Mouse (Mus musculus): ENCODE measurements at regions not wholly inside any gene's neighbourhood (a gene's known extent, or its start where the extent isn't known, plus 50 kb on each side); places are given as distances from the start of the nearest gene placed in this dataset.

- no peaks in the 10 kb centered on the region for H3K4me1 ChIP-seq (ENCODE audit: control insufficient read depth, insufficient read depth, low read length)
- no peak for TF ChIP-seq POLR2A (IDR thresholded peaks at IDR 0.05; ENCODE audit: low read depth, low read length)
- TF ChIP-seq CTCF (conservative IDR thresholded peaks at IDR 0.05; ENCODE audit: insufficient read depth, insufficient read length, low read depth, low read length): no peak
- no peak overlapping the region for H3K4me3 ChIP-seq (ENCODE audit: insufficient read depth, low read depth, low read length)
- WGBS: 64% methylated on average over 3 of the region's 3 CpGs
- no peaks in the 10 kb centered on the region for H3K36me3 ChIP-seq (ENCODE audit: control insufficient read depth, insufficient read depth, low read length)
- DNase-seq: no peak
- no peak overlapping the region for H3K27ac ChIP-seq (ENCODE audit: insufficient read depth, low read depth, low read length)
- H3K27me3 ChIP-seq (replicated peaks; ENCODE audit: control insufficient read depth, insufficient read depth, low read length): no peaks in the 10 kb centered on the region
Measured at GRCm38 (mm10) chr10:41004753-41005152, 67.3 kb downstream of the Gpr6 start.

GRCm38 (mm10) chr10:41004044-41004689 is 67.9 kb downstream of the Gpr6 start:
- Histone ChIP-seq H3K4me1 (ENCODE audit: control insufficient read depth, insufficient read depth, low read length) (no peaks in the 10 kb centered on the region), H3K27ac (ENCODE audit: insufficient read depth, low read depth, low read length) (no peak overlapping the region), H3K36me3 (ENCODE audit: control insufficient read depth, insufficient read depth, low read length) (no peaks in the 10 kb centered on the region), H3K27me3 (replicated peaks; ENCODE audit: control insufficient read depth, insufficient read depth, low read length) (no peaks in the 10 kb centered on the region), H3K4me3 (ENCODE audit: insufficient read depth, low read depth, low read length) (no peak overlapping the region)
- DNase-seq: peak; percentile 79
- TF ChIP-seq POLR2A (IDR thresholded peaks at IDR 0.05; ENCODE audit: low read depth, low read length): no peak
- peak; percentile 90 for TF ChIP-seq CTCF (conservative IDR thresholded peaks at IDR 0.05; ENCODE audit: insufficient read depth, insufficient read length, low read depth, low read length)
- 28% methylated on average over 7 of the region's 7 CpGs for WGBS

- Histone ChIP-seq H3K27ac (ENCODE audit: insufficient read depth, low read depth, low read length) (no peak overlapping the region), H3K4me3 (ENCODE audit: insufficient read depth, low read depth, low read length) (no peak overlapping the region), H3K36me3 (ENCODE audit: control insufficient read depth, insufficient read depth, low read length) (no peaks in the 10 kb centered on the region), H3K27me3 (replicated peaks; ENCODE audit: control insufficient read depth, insufficient read depth, low read length) (no peaks in the 10 kb centered on the region), H3K4me1 (ENCODE audit: control insufficient read depth, insufficient read depth, low read length) (no peaks in the 10 kb centered on the region)
- WGBS: 73% methylated on average over 3 of the region's 3 CpGs
- no peak for DNase-seq
- TF ChIP-seq CTCF (conservative IDR thresholded peaks at IDR 0.05; ENCODE audit: insufficient read depth, insufficient read length, low read depth, low read length) (no peak), POLR2A (IDR thresholded peaks at IDR 0.05; ENCODE audit: low read depth, low read length) (no peak)
Measured at GRCm38 (mm10) chr10:41003197-41003596, 68.9 kb downstream of the Gpr6 start.

GRCm38 (mm10) chr10:41000965-41001364 is 71.1 kb downstream of the Gpr6 start:
- no peaks in the 10 kb centered on the region for H3K4me1 ChIP-seq (ENCODE audit: control insufficient read depth, insufficient read depth, low read length)
- no peaks in the 10 kb centered on the region for H3K27me3 ChIP-seq (replicated peaks; ENCODE audit: control insufficient read depth, insufficient read depth, low read length)
- WGBS: 83% methylated on average over 4 of the region's 4 CpGs
- no peaks in the 10 kb centered on the region for H3K36me3 ChIP-seq (ENCODE audit: control insufficient read depth, insufficient read depth, low read length)
- H3K4me3 ChIP-seq (ENCODE audit: insufficient read depth, low read depth, low read length): no peak overlapping the region
- no peak for DNase-seq
- no peak overlapping the region for H3K27ac ChIP-seq (ENCODE audit: insufficient read depth, low read depth, low read length)
- TF ChIP-seq POLR2A (IDR thresholded peaks at IDR 0.05; ENCODE audit: low read depth, low read length) (no peak), CTCF (conservative IDR thresholded peaks at IDR 0.05; ENCODE audit: insufficient read depth, insufficient read length, low read depth, low read length) (no peak)

GRCm38 (mm10) chr10:40999486-40999885 is 72.6 kb downstream of the Gpr6 start:
- Histone ChIP-seq H3K27ac (ENCODE audit: insufficient read depth, low read depth, low read length) (no peak overlapping the region), H3K4me3 (ENCODE audit: insufficient read depth, low read depth, low read length) (no peak overlapping the region), H3K27me3 (replicated peaks; ENCODE audit: control insufficient read depth, insufficient read depth, low read length) (no peaks in the 10 kb centered on the region), H3K36me3 (ENCODE audit: control insufficient read depth, insufficient read depth, low read length) (no peaks in the 10 kb centered on the region), H3K4me1 (ENCODE audit: control insufficient read depth, insufficient read depth, low read length) (no peaks in the 10 kb centered on the region)
- DNase-seq: no peak
- WGBS: 82% methylated on average over 12 of the region's 12 CpGs
- TF ChIP-seq CTCF (conservative IDR thresholded peaks at IDR 0.05; ENCODE audit: insufficient read depth, insufficient read length, low read depth, low read length) (no peak), POLR2A (IDR thresholded peaks at IDR 0.05; ENCODE audit: low read depth, low read length) (no peak)

GRCm38 (mm10) chr10:40998799-40999198 is 73.3 kb downstream of the Gpr6 start:
- no peaks in the 10 kb centered on the region for H3K4me1 ChIP-seq (ENCODE audit: control insufficient read depth, insufficient read depth, low read length)
- no peak overlapping the region for H3K4me3 ChIP-seq (ENCODE audit: insufficient read depth, low read depth, low read length)
- no peak for TF ChIP-seq CTCF (conservative IDR thresholded peaks at IDR 0.05; ENCODE audit: insufficient read depth, insufficient read length, low read depth, low read length)
- TF ChIP-seq POLR2A (IDR thresholded peaks at IDR 0.05; ENCODE audit: low read depth, low read length): no peak
- no peak for DNase-seq
- H3K36me3 ChIP-seq (ENCODE audit: control insufficient read depth, insufficient read depth, low read length): no peaks in the 10 kb centered on the region
- H3K27ac ChIP-seq (ENCODE audit: insufficient read depth, low read depth, low read length): no peak overlapping the region
- no peaks in the 10 kb centered on the region for H3K27me3 ChIP-seq (replicated peaks; ENCODE audit: control insufficient read depth, insufficient read depth, low read length)
- 81% methylated on average over 11 of the region's 11 CpGs for WGBS

- TF ChIP-seq POLR2A (IDR thresholded peaks at IDR 0.05; ENCODE audit: low read depth, low read length) (no peak), CTCF (conservative IDR thresholded peaks at IDR 0.05; ENCODE audit: insufficient read depth, insufficient read length, low read depth, low read length) (no peak)
- no peaks in the 10 kb centered on the region for H3K27me3 ChIP-seq (replicated peaks; ENCODE audit: control insufficient read depth, insufficient read depth, low read length)
- H3K4me3 ChIP-seq (ENCODE audit: insufficient read depth, low read depth, low read length): no peak overlapping the region
- 40% methylated on average over 7 of the region's 7 CpGs for WGBS
- peak; percentile 41 for DNase-seq
- no peaks in the 10 kb centered on the region for H3K4me1 ChIP-seq (ENCODE audit: control insufficient read depth, insufficient read depth, low read length)
- H3K27ac ChIP-seq (ENCODE audit: insufficient read depth, low read depth, low read length): no peak overlapping the region
- no peaks in the 10 kb centered on the region for H3K36me3 ChIP-seq (ENCODE audit: control insufficient read depth, insufficient read depth, low read length)
Measured at GRCm38 (mm10) chr10:40998330-40998729, 73.8 kb downstream of the Gpr6 start.
